Mouse (Mus musculus) kidney, embryonic 15.5 days (tissue): ENCODE results near the gene Armcx5. TPM values are rescaled to one million over a fixed set of nuclear protein-coding genes. Genes with fewer than 3 reads are reported as not detected.
"Not testable (repeated sequence)": the region's sequence is repeated elsewhere in the genome, so short reads cannot be mapped to it uniquely, and the experiment has no call there.

Source experiments
- ATAC-seq: fragments of 200-750 bp; cut with Nextera tagmentation; replicated peaks from 2 replicates; pipeline ENCODE4 v1.8.0; 2017; ENCODE audit warnings: moderate TSS enrichment; ENCODE audit not compliant: low FRiP score
- H3K27ac ChIP-seq: fragments of 300-500 bp; sonication (generic); 2 replicates; pipeline ENCODE4 v1.5.1; 2015; ENCODE audit warnings: mild to moderate bottlenecking, inconsistent platforms
- H3K27me3 ChIP-seq: fragments of 300-500 bp; sonication (generic); 2 replicates; pipeline ENCODE4 v1.6.1; 2015; ENCODE audit warnings: inconsistent platforms
- H3K36me3 ChIP-seq: fragments of 300-500 bp; sonication (generic); 2 replicates; pipeline ENCODE4 v1.6.1; 2015; ENCODE audit warnings: inconsistent platforms
- H3K4me1 ChIP-seq: fragments of 300-500 bp; sonication (generic); 2 replicates; pipeline ENCODE4 v1.6.1; 2015; ENCODE audit warnings: inconsistent platforms
- H3K4me2 ChIP-seq: fragments of 300-500 bp; sonication (generic); 2 replicates; pipeline ENCODE4 v1.6.1; 2015; ENCODE audit warnings: moderate library complexity, mild to moderate bottlenecking, inconsistent platforms
- H3K4me3 ChIP-seq: fragments of 300-500 bp; sonication (generic); replicated peaks from 2 replicates; pipeline ENCODE4 v1.5.1; 2015; ENCODE audit warnings: mild to moderate bottlenecking, inconsistent platforms
- H3K9ac ChIP-seq: fragments of 300-500 bp; sonication (generic); 2 replicates; pipeline ENCODE4 v1.6.1; 2015; ENCODE audit warnings: mild to moderate bottlenecking, inconsistent platforms
- H3K9me3 ChIP-seq: fragments of 300-500 bp; sonication (generic); replicated peaks from 2 replicates; pipeline ENCODE4 v1.6.1; 2016; ENCODE audit warnings: inconsistent platforms
- WGBS: fragments of 180-500 bp; shearing (Covaris S2); methylation state at CpG from one replicate; pipeline ENCODE4 v1.1.7; 2015; ENCODE audit warnings: mixed read lengths; 5-methylcytosine and 5-hydroxymethylcytosine counted together
- microRNA counts: library from miRNA; unstranded; fragments of <30 nt; microRNA quantifications from one replicate; lab custom pipeline; 2016
- microRNA-seq: library from miRNA; unstranded; fragments of <30 nt; microRNA quantifications from one replicate; pipeline ENCODE4, GENCODE M21; 2016
- polyA plus RNA-seq: library from polyadenylated mRNA; unstranded; fragments of >200 nt; fragmentation: Nextera tagmentation; extraction: Ambion mirVana; gene quantifications from 2 replicates; pipeline ENCODE4 v1.2.1, GENCODE M21; 2015

Armcx5 gene
- polyA plus RNA-seq, 1 experiment from 2014 or later: 10.9 TPM

DNA sequence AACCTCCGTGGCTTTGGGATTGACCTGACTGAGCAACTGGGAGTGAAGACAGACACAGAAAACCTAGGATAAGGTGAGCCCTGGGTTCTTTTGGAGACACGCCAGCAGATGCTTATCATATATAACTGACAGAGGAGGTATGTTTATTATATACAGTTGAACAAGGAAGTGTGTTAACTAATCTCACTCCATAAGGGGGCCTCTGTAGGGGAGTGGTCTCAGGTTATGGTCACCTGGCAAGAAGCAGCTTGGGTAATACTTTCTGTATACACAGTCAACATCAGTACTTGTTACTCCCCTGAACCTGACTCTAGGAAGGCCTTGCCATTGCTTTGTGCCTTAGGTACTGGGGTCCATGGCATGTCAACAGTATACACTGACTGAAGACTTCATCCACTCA lies 26.0 kb downstream of the Armcx5 start:
- no peak overlapping the region for H3K4me2 ChIP-seq
- no peaks in the 10 kb centered on the region for H3K36me3 ChIP-seq
- H3K4me3 ChIP-seq: no peak overlapping the region
- no peak overlapping the region for H3K9ac ChIP-seq
- H3K27me3 ChIP-seq: no peaks in the 10 kb centered on the region
- H3K9me3 ChIP-seq: no peaks in the 10 kb centered on the region
- WGBS: 83% methylated on average over 2 of the region's 2 CpGs
- ATAC-seq: no peak
- no peak overlapping the region for H3K27ac ChIP-seq
- H3K4me1 ChIP-seq: no peaks in the 10 kb centered on the region

DNA sequence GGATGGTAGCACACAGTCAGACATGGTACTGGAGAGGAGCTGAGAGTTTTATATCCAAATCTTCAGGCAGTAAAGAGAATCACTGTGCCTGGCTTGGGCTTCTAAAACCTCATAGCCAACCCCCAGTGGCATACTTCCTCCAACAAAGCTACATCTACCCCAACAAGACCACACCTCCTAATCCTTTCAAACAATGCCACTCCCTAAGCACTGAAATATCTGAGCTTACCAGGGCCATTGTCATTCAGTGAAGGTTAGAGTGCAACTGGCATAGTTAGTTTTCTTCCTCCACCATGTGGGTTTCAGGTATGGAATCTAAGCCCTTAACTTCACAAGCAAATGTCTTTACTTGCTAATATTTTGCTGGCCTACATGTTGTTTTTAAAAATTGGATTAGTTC lies 49.0 kb downstream of the Armcx5 start:
- H3K9me3 ChIP-seq: no peaks in the 10 kb centered on the region
- H3K4me3 ChIP-seq: no peak overlapping the region
- no peak overlapping the region for H3K9ac ChIP-seq
- ATAC-seq: no peak
- H3K36me3 ChIP-seq: no peaks in the 10 kb centered on the region
- H3K27ac ChIP-seq: no peak overlapping the region
- H3K27me3 ChIP-seq: peaks cover 18% of the 10 kb centered on the region; the same call in 1 of the 2 replicates
- H3K4me1 ChIP-seq: no peaks in the 10 kb centered on the region
- no peak overlapping the region for H3K4me2 ChIP-seq

DNA sequence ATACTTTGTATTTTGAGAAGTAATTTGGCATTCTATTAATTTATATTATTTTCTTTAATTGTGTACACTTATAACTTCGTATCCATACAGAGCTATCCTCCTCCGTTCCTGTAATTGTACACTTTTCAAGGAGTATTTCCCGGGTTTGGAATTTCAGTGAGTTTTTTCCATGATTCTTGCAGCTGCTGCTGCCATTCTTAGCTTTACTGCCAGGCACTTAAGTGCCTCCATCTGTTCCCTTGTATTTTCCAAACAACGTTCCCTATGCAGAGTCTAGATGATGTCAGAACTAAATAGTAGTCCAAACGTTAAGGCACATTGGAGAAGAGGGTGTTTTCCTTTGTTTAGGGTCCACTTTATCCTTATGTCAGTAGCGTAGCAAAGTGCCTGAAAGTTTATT lies 49.8 kb downstream of the Armcx5 start:
- 74% methylated on average over 6 of the region's 6 CpGs for WGBS
- no peaks in the 10 kb centered on the region for H3K4me1 ChIP-seq
- no peak overlapping the region for H3K27ac ChIP-seq
- H3K9ac ChIP-seq: no peak overlapping the region
- peaks cover 16% of the 10 kb centered on the region; the same call in 1 of the 2 replicates for H3K27me3 ChIP-seq
- H3K9me3 ChIP-seq: no peaks in the 10 kb centered on the region
- H3K36me3 ChIP-seq: no peaks in the 10 kb centered on the region
- H3K4me2 ChIP-seq: no peak overlapping the region
- H3K4me3 ChIP-seq: no peak overlapping the region
- ATAC-seq: no peak

DNA sequence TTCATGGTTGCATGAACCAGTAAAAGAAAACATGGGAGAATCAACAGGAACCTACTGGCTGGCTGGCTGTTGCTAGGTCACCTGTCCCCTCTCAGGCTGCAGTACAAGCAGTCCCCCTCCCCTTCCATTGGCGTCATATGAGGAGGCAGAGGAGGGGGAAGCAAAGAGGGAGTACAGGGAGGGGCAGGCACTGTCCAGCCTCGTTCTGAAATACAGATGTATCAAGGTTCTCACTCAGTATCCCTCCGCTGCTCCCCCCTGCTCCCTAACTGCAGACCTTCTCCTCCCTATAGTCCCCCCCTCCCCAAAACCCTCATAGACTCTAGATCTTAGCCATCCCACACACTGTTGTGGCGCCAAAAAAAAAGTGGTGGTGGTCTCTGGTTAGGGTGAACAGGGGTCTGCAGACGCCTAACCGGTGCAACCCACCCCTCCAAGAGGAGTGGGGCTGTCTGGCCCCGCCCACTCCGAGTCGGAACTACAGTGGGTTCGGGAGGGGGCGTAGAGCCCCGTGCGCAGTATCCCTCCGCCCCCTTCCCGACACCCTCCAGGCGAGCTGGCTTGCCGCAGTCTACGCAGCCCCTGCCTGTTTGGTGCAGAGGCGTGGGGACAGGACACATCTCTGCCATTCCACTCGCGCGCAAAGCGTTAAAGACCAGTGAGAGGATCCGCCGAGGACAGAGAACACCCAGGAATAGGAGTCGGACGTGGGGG lies 53.2 kb downstream of the Armcx5 start:
- Histone ChIP-seq H3K9ac (peak overlapping the region; percentile 47), H3K4me2 (peak overlapping the region; percentile 63), H3K4me3 (peak overlapping the region; percentile 59), H3K27me3 (0 out of 2 replicates have a peak, but pooled peaks cover 10% of the 10 kb centered on the region), H3K27ac (peak overlapping the region; percentile 41; the same call in 1 of the 2 replicates), H3K36me3 (peaks cover 20% of the 10 kb centered on the region)
- H3K9me3 ChIP-seq, H3K4me1 ChIP-seq: not testable (repeated sequence)
- 28% methylated on average over 26 of the region's 27 CpGs for WGBS
- peak; percentile 95 for ATAC-seq

DNA sequence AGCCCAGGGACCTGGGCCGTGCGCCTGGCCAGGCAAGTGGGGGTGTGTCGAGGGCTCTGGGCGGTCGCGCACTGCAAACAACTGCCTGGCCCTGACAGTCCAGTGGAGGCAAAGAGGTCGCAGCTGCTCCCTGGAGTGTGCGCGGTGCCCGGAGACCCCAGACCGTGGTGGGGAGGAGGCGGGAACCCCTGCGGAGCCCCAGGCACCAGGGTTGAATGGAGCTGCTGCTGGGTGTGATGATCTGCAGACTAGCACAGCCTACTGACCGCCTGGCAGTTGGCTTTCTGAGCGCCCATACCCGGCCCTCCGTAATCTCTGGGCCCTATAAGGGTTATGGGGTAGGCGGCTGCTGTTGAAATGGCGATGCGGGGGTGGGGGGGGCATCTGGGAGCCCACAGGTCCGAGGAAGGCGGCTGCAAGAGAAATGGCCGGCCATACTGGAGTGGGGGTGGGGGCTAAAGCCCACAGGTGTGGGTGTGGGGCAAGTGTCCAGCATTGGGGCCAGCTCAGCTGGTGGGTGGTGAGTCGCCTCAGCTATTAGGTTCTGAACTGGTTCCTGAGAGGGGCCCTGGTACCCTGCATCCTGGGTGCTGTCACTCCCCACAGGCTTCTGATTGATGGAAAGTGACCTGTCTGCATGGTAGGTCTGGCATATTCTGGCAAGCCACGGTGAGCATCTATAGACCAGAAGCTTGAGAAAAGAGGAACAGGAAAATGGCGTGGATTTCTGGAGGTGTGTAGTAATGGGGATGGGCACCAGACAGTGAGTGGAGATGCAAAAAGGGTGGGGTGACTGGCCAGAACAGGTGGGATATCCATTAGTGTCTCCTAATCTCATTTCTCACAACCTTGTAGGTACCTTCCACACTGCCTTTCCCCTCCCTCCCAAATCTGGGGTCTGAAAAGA lies 54.0 kb downstream of the Armcx5 start:
- H3K4me3 ChIP-seq: peak overlapping the region; percentile 59
- not testable (repeated sequence) for H3K27me3 ChIP-seq, H3K4me1 ChIP-seq, H3K9me3 ChIP-seq
- WGBS: 28% methylated on average over 26 of the region's 26 CpGs
- peak; percentile 80 for ATAC-seq
- H3K27ac ChIP-seq: peak overlapping the region; percentile 41; the same call in 1 of the 2 replicates
- peak overlapping the region; percentile 63 for H3K4me2 ChIP-seq
- peak overlapping the region; percentile 47 for H3K9ac ChIP-seq
- peaks cover 23% of the 10 kb centered on the region for H3K36me3 ChIP-seq

MicroRNA genes within 50 kb of the gene (microRNA counts, 519-probe panel; counts per million panel counts)
- 31.7 counts per million for microRNA mmu-miR-1970 (lab: Ali Mortazavi, UCI)

Small RNA genes within 50 kb of the gene (microRNA-seq; reads per million reads assigned to microRNA genes)
- gene Mir1970 (not detected), gene Mir7646 (not detected)

Other genes starting within 250 kb of the Armcx5 start
- not detected in 2 replicates for gene AV320801, start 248.1 kb upstream of the Armcx5 start, polyA plus RNA-seq
- not detected in 2 replicates for gene Nxf7, start 144.0 kb upstream of the Armcx5 start, polyA plus RNA-seq
- gene Prame, start 115.0 kb upstream of the Armcx5 start, polyA plus RNA-seq: not detected in 2 replicates
- not detected in 2 replicates for gene Tcp11x2, start 48.9 kb upstream of the Armcx5 start, polyA plus RNA-seq
- gene Tmsb15a, start 17.5 kb upstream of the Armcx5 start, polyA plus RNA-seq: not detected in 2 replicates
- gene Gprasp1, start within 50 bp of the Armcx5 start, polyA plus RNA-seq: 46.2 and 47.6 TPM in 2 replicates
- 54.4 and 56.9 TPM in 2 replicates for gene Bhlhb9, start 54.9 kb downstream of the Armcx5 start, polyA plus RNA-seq
- 24.9 and 27.6 TPM in 2 replicates for gene Gprasp2, start 96.3 kb downstream of the Armcx5 start, polyA plus RNA-seq